Mouse (Mus musculus) lung, embryonic 14.5 days (tissue): ENCODE results near the gene Tsen54. TPM values are rescaled to one million over a fixed set of nuclear protein-coding genes. Genes with fewer than 3 reads are reported as not detected.

ENCODE experiments used
- ATAC-seq: fragments of 200-750 bp; cut with Nextera tagmentation; 2 replicates; pipeline ENCODE4 v1.8.0; 2017; ENCODE audit warnings: mild to moderate bottlenecking, moderate TSS enrichment, moderate library complexity; ENCODE audit not compliant: insufficient read depth
- DNase-seq: peaks from one replicate; pipeline ENCODE4 v3.0.0-alpha.2; 2015
- H3K27ac ChIP-seq: fragments of 300-500 bp; sonication (generic); 2 replicates; pipeline ENCODE4 v1.5.1; 2014; ENCODE audit warnings: low read depth, mild to moderate bottlenecking, moderate library complexity
- H3K27me3 ChIP-seq: fragments of 300-500 bp; sonication (generic); 2 replicates; pipeline ENCODE4 v1.6.1; 2014; ENCODE audit warnings: low read length, control low read depth; ENCODE audit not compliant: insufficient read depth
- H3K36me3 ChIP-seq: fragments of 300-500 bp; sonication (generic); 2 replicates; pipeline ENCODE4 v1.6.1; 2014; ENCODE audit warnings: control low read depth; ENCODE audit not compliant: insufficient read depth
- H3K4me1 ChIP-seq: fragments of 300-500 bp; sonication (generic); 2 replicates; pipeline ENCODE4 v1.6.1; 2014; ENCODE audit warnings: antibody characterized with exemption, control low read depth; ENCODE audit not compliant: insufficient read depth
- H3K4me2 ChIP-seq: fragments of 300-500 bp; sonication (generic); 2 replicates; pipeline ENCODE4 v1.6.1; 2014; ENCODE audit warnings: mild to moderate bottlenecking
- H3K4me3 ChIP-seq: fragments of 300-500 bp; sonication (generic); 2 replicates; pipeline ENCODE4 v1.5.1; 2014; ENCODE audit warnings: low read depth, low read length
- H3K9ac ChIP-seq: fragments of 300-500 bp; sonication (generic); 2 replicates; pipeline ENCODE4 v1.6.1; 2014
- H3K9me3 ChIP-seq: fragments of 300-500 bp; sonication (generic); 2 replicates; pipeline ENCODE4 v1.6.1; 2016; ENCODE audit warnings: low read depth, low read length, control low read depth
- CTCF ChIP-seq: IDR thresholded peaks from 2 replicates; pipeline ENCODE4 v1.5.1; 2016; ENCODE audit warnings: antibody characterized with exemption, low read depth
- whole genome bisulfite sequencing: fragments of 180-500 bp; shearing (Covaris S2); extraction: QIAGEN DNeasy Blood & Tissue Kit; methylation state at CpG from one replicate; pipeline ENCODE4 v1.1.7; 2014; 5-methylcytosine and 5-hydroxymethylcytosine counted together
- polyA plus RNA-seq: library from polyadenylated mRNA; unstranded; fragments of >200 nt; fragmentation: Nextera tagmentation; extraction: Ambion mirVana; gene quantifications from 2 replicates; pipeline ENCODE4 v1.2.1, GENCODE M21; 2014

Gene Tsen54
- polyA plus RNA-seq, 1 experiment from 2014 or later = 35.0 TPM

DNA sequence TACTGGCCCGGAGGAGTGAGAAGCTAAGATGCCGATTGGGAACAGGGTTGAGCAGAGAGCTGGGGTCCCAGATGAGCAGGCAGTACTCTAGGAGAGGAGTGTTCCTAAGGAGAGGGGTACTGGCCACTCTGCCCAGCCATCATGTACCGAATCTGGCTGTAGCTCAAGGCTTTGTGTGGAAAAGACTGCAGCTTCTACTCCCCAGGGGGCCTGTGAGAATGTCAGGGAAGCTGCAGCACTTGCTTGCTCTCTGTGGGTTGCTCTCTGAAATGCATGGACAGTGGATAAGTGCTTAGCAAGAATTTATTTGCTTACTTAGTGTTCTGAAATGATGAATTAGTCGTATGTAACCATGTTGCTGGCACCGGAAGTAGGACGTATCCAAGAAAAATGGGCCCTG, 28.1 kb upstream of the Tsen54 start:
- H3K9me3 ChIP-seq = no peaks in the 10 kb centered on the region
- H3K4me3 ChIP-seq = no peak overlapping the region
- 63% methylated on average over 6 of the region's 6 CpGs for WGBS
- H3K4me2 ChIP-seq = no peak overlapping the region
- TF ChIP-seq CTCF = no peak
- DNase-seq = no peak
- ATAC-seq = no peak
- no peak overlapping the region for H3K9ac ChIP-seq
- peaks cover 50% of the 10 kb centered on the region for H3K36me3 ChIP-seq
- no peaks in the 10 kb centered on the region for H3K4me1 ChIP-seq
- H3K27ac ChIP-seq = no peak overlapping the region
- no peaks in the 10 kb centered on the region for H3K27me3 ChIP-seq

DNA sequence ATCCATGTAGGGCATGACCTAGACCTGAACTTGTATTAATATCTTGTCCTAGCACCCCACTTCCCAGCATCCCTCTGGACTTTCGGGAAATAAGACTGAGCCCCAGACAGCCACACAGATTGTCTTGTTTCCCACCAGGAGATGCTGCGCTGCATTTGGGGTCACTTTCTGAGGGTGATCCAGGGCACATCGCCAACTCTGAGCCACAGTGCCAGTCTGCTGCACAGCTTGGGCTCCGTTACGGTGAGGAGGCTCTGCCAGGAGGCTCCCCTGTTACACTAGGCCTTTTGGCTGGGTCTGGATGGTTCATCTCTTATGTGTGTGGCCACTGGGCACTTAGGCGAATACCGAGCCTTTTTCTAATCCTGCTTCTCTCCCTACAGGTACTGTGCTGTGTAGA, 24.7 kb upstream of the Tsen54 start:
- H3K9me3 ChIP-seq = no peaks in the 10 kb centered on the region
- 95% methylated on average over 7 of the region's 7 CpGs for WGBS
- no peak for TF ChIP-seq CTCF
- H3K9ac ChIP-seq = no peak overlapping the region
- no peak overlapping the region for H3K4me2 ChIP-seq
- ATAC-seq = no peak
- H3K27me3 ChIP-seq = no peaks in the 10 kb centered on the region
- no peak overlapping the region for H3K4me3 ChIP-seq
- H3K36me3 ChIP-seq = peaks cover 79% of the 10 kb centered on the region
- no peak for DNase-seq
- no peaks in the 10 kb centered on the region for H3K4me1 ChIP-seq
- no peak overlapping the region for H3K27ac ChIP-seq

GRCm38 (mm10) chr11:115791919-115792318, 22.6 kb upstream of the Tsen54 start:
- H3K9me3 ChIP-seq = no peaks in the 10 kb centered on the region
- no peaks in the 10 kb centered on the region for H3K4me1 ChIP-seq
- no peak overlapping the region for H3K4me2 ChIP-seq
- peaks cover 92% of the 10 kb centered on the region for H3K36me3 ChIP-seq
- no peak overlapping the region for H3K4me3 ChIP-seq
- no peaks in the 10 kb centered on the region for H3K27me3 ChIP-seq
- no peak for TF ChIP-seq CTCF
- no peak overlapping the region for H3K9ac ChIP-seq
- 91% methylated on average over 16 of the region's 16 CpGs for WGBS
- H3K27ac ChIP-seq = no peak overlapping the region
- DNase-seq (no peak), ATAC-seq (no peak)

DNA sequence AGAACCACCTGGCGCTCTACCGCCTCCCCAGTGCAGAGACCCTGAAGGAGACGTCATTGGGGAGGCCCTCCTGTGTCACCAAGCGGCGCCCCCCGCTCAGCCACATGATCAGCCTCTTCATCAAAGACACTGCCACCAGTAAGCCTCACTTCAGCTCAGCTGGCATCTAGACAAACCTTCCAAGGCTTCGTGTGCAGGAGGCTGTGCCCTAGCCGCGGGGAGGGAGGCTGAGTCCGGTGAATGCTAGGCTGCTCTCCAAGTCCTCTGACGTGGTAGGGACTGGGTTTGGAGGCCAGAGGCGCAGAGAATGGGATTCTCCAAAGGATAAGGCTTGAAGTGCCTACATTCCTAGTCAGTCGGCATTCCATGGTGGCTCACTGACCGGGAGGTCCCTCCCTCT, 22.2 kb upstream of the Tsen54 start:
- Histone ChIP-seq H3K4me1 (no peaks in the 10 kb centered on the region), H3K27ac (no peak overlapping the region), H3K36me3 (peaks cover 93% of the 10 kb centered on the region), H3K4me3 (no peak overlapping the region), H3K4me2 (no peak overlapping the region), H3K27me3 (no peaks in the 10 kb centered on the region), H3K9me3 (no peaks in the 10 kb centered on the region), H3K9ac (no peak overlapping the region)
- WGBS = 83% methylated on average over 14 of the region's 14 CpGs
- no peak for DNase-seq
- TF ChIP-seq CTCF = no peak
- ATAC-seq = no peak

DNA sequence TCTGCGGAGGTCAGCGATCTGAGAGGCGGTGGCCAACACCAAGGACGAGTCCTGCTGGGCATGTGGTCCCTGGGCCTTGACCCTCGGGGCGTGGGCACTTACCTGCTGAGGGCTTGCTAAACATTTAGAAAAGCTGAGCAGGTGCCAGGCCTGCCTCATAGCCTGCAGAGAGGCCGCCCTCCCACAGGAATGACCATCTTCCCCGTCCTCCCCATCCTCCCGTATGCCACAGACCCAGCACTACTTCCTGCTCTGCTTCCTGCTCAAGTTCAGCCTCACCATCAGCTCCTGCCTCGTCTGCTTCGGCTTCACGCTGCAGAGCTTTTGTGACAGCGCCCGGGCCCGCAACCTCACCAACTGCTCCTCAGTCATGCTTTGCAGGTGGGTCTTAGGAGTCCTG, 17.6 kb upstream of the Tsen54 start:
- no peaks in the 10 kb centered on the region for H3K9me3 ChIP-seq
- peaks cover 98% of the 10 kb centered on the region for H3K36me3 ChIP-seq
- 70% methylated on average over 15 of the region's 15 CpGs for WGBS
- H3K9ac ChIP-seq = no peak overlapping the region
- no peak for DNase-seq
- no peak for ATAC-seq
- no peak overlapping the region for H3K27ac ChIP-seq
- H3K4me1 ChIP-seq = no peaks in the 10 kb centered on the region
- TF ChIP-seq CTCF = no peak
- no peak overlapping the region for H3K4me3 ChIP-seq
- H3K27me3 ChIP-seq = no peaks in the 10 kb centered on the region
- no peak overlapping the region for H3K4me2 ChIP-seq

- no peaks in the 10 kb centered on the region for H3K4me1 ChIP-seq
- no peak overlapping the region for H3K27ac ChIP-seq
- no peak overlapping the region for H3K4me2 ChIP-seq
- peaks cover 98% of the 10 kb centered on the region for H3K36me3 ChIP-seq
- no peaks in the 10 kb centered on the region for H3K9me3 ChIP-seq
- ATAC-seq = no peak
- H3K4me3 ChIP-seq = no peak overlapping the region
- no peak for TF ChIP-seq CTCF
- WGBS = 74% methylated on average over 9 of the region's 9 CpGs
- no peak for DNase-seq
- no peak overlapping the region for H3K9ac ChIP-seq
- no peaks in the 10 kb centered on the region for H3K27me3 ChIP-seq
These were observed 16.9 kb upstream of the Tsen54 start for GRCm38 (mm10) chr11:115797665-115798064.

GRCm38 (mm10) chr11:115800981-115801380, 13.5 kb upstream of the Tsen54 start:
- Histone ChIP-seq H3K4me1 (no peaks in the 10 kb centered on the region), H3K9me3 (no peaks in the 10 kb centered on the region), H3K27ac (no peak overlapping the region), H3K27me3 (no peaks in the 10 kb centered on the region), H3K4me2 (no peak overlapping the region), H3K36me3 (peaks cover 93% of the 10 kb centered on the region), H3K9ac (no peak overlapping the region), H3K4me3 (no peak overlapping the region)
- no peak for DNase-seq
- 87% methylated on average over 18 of the region's 18 CpGs for WGBS
- TF ChIP-seq CTCF = no peak
- ATAC-seq = no peak
